Mouse (Mus musculus) 3134 (cell line): ENCODE measurements around the gene Dlgap1.
"Not testable (repeated sequence)": the region's sequence is repeated elsewhere in the genome, so short reads cannot be mapped to it uniquely, and the experiment has no call there.

Experiments
- DNase-seq: peaks from one replicate; pipeline ENCODE4 v3.0.0-alpha.2; 2011; ENCODE audit warnings: low spot score; ENCODE audit not compliant: insufficient read length; ENCODE audit errors: extremely low read depth

Gene Dlgap1

GRCm38 (mm10) chr17:70516506-70516905 is 547.6 kb downstream of the Dlgap1 start:
- DNase-seq: no peak

- DNase-seq: no peak
These were observed 548.5 kb downstream of the Dlgap1 start for GRCm38 (mm10) chr17:70517333-70517732.

GRCm38 (mm10) chr17:70521058-70521851 is 552.4 kb downstream of the Dlgap1 start:
- no peak for DNase-seq

GRCm38 (mm10) chr17:70521971-70522370 is 553.1 kb downstream of the Dlgap1 start:
- no peak for DNase-seq

- no peak for DNase-seq
These were observed 557.1 kb downstream of the Dlgap1 start for GRCm38 (mm10) chr17:70525990-70526389.

- no peak for DNase-seq
These were observed 558.2 kb downstream of the Dlgap1 start for GRCm38 (mm10) chr17:70527101-70527500.

GRCm38 (mm10) chr17:70528196-70529187 is 559.6 kb downstream of the Dlgap1 start:
- DNase-seq: no peak

GRCm38 (mm10) chr17:70534321-70534720 is 565.4 kb downstream of the Dlgap1 start:
- no peak for DNase-seq

GRCm38 (mm10) chr17:70541816-70542215 is 572.9 kb downstream of the Dlgap1 start:
- DNase-seq: no peak

- no peak for DNase-seq
These were observed 581.9 kb downstream of the Dlgap1 start for GRCm38 (mm10) chr17:70550793-70551192.

GRCm38 (mm10) chr17:70561547-70561946 is 592.7 kb downstream of the Dlgap1 start:
- DNase-seq: no peak

GRCm38 (mm10) chr17:70570848-70571247 is 602.0 kb downstream of the Dlgap1 start:
- no peak for DNase-seq

GRCm38 (mm10) chr17:70583042-70583441 is 614.2 kb downstream of the Dlgap1 start:
- DNase-seq: no peak

GRCm38 (mm10) chr17:70586735-70587425 is 618.0 kb downstream of the Dlgap1 start:
- no peak for DNase-seq

GRCm38 (mm10) chr17:70587975-70588630 is 619.2 kb downstream of the Dlgap1 start:
- not testable (repeated sequence) for DNase-seq

GRCm38 (mm10) chr17:70588691-70589090 is 619.8 kb downstream of the Dlgap1 start:
- no peak for DNase-seq

- DNase-seq: no peak
These were observed 620.3 kb downstream of the Dlgap1 start for GRCm38 (mm10) chr17:70589140-70589539.

- DNase-seq: no peak
These were observed 621.6 kb downstream of the Dlgap1 start for GRCm38 (mm10) chr17:70590506-70590905.

GRCm38 (mm10) chr17:70594277-70594676 is 625.4 kb downstream of the Dlgap1 start:
- DNase-seq: no peak

GRCm38 (mm10) chr17:70596326-70596725 is 627.5 kb downstream of the Dlgap1 start:
- DNase-seq: no peak
